Mouse (Mus musculus) G1E (cell line): ENCODE data around the gene Tsga10.

Source experiments
- CTCF ChIP-seq: IDR thresholded peaks from 2 replicates; pipeline ENCODE4 v1.5.1; 2012; ENCODE audit warnings: low read depth, low read length, inconsistent platforms, mixed read lengths
- GATA1 ChIP-seq: IDR thresholded peaks from 2 replicates; pipeline ENCODE4 v1.6.1; 2012; ENCODE audit warnings: borderline replicate concordance, low read length, inconsistent platforms, mixed read lengths
- GATA2 ChIP-seq: IDR thresholded peaks from 2 replicates; pipeline ENCODE4 v1.6.1; 2012; ENCODE audit warnings: low read depth, low read length, inconsistent platforms, borderline replicate concordance
- POLR2AphosphoS5 ChIP-seq: IDR thresholded peaks from 2 replicates; pipeline ENCODE4 v1.6.1; 2012; ENCODE audit warnings: low read depth, low read length, inconsistent platforms; ENCODE audit not compliant: insufficient replicate concordance
- TAL1 ChIP-seq: conservative IDR thresholded peaks from 2 replicates; pipeline ENCODE4 v1.6.1; 2012; ENCODE audit warnings: low read depth, low read length, inconsistent platforms, mixed read lengths

GRCm38 (mm10) chr1:37884451-37884850 is 18.2 kb upstream of the Tsga10 start:
- TF ChIP-seq POLR2AphosphoS5: no peak
- no peak for TF ChIP-seq CTCF
- no peak for TF ChIP-seq GATA1
- TF ChIP-seq TAL1: no peak
- TF ChIP-seq GATA2: no peak
